Mouse (Mus musculus) heart, postnatal 0 days (tissue): Measurements from ENCODE around the gene Eln. TPM values are rescaled to one million over a fixed set of nuclear protein-coding genes. Genes with fewer than 3 reads are reported as not detected.

Experiments used
- ATAC-seq: fragments of 200-750 bp; cut with Nextera tagmentation; 2 replicates; pipeline ENCODE4 v1.8.0; 2017; ENCODE audit warnings: low read depth, moderate number of reproducible peaks, moderate library complexity; ENCODE audit not compliant: insufficient read depth
- DNase-seq: peaks from one replicate; pipeline ENCODE4 v3.0.0-alpha.2; 2016; ENCODE audit warnings: low spot score
- H3K27ac ChIP-seq: fragments of 300-500 bp; sonication (generic); 2 replicates; pipeline ENCODE4 v1.5.1; 2014; ENCODE audit warnings: low read depth, mild to moderate bottlenecking
- H3K27me3 ChIP-seq: fragments of 300-500 bp; sonication (generic); 2 replicates; pipeline ENCODE4 v1.6.1; 2014; ENCODE audit warnings: low read length, mixed read lengths; ENCODE audit not compliant: control insufficient read depth, insufficient read depth
- H3K36me3 ChIP-seq: fragments of 300-500 bp; sonication (generic); replicated peaks from 2 replicates; pipeline ENCODE4 v1.6.1; 2014; ENCODE audit warnings: low read length, mixed read lengths; ENCODE audit not compliant: control insufficient read depth, insufficient read depth
- H3K4me1 ChIP-seq: fragments of 300-500 bp; sonication (generic); 2 replicates; pipeline ENCODE4 v1.6.1; 2014; ENCODE audit warnings: antibody characterized with exemption; ENCODE audit not compliant: control insufficient read depth, insufficient read depth
- H3K4me2 ChIP-seq: fragments of 300-500 bp; sonication (generic); 2 replicates; pipeline ENCODE4 v1.6.1; 2014; ENCODE audit warnings: low read depth, mild to moderate bottlenecking, low read length, moderate library complexity
- H3K4me3 ChIP-seq: fragments of 300-500 bp; sonication (generic); 2 replicates; pipeline ENCODE4 v1.5.1; 2014; ENCODE audit warnings: low read depth, low read length
- H3K9ac ChIP-seq: fragments of 300-500 bp; sonication (generic); replicated peaks from 2 replicates; pipeline ENCODE4 v1.6.1; 2014; ENCODE audit warnings: low read depth, low read length, mixed read lengths
- H3K9me3 ChIP-seq: fragments of 300-500 bp; sonication (generic); replicated peaks from 2 replicates; pipeline ENCODE4 v1.6.1; 2016; ENCODE audit warnings: low read length; ENCODE audit not compliant: control insufficient read depth
- CTCF ChIP-seq: IDR thresholded peaks from 2 replicates; pipeline ENCODE4 v1.5.1; 2016; ENCODE audit warnings: antibody characterized with exemption, control low read depth, low read depth
- EP300 ChIP-seq: IDR thresholded peaks from 2 replicates; pipeline ENCODE4 v1.6.1; 2016; ENCODE audit warnings: antibody characterized with exemption, low read depth
- whole genome bisulfite sequencing: fragments of 180-500 bp; shearing (Covaris S2); extraction: QIAGEN DNeasy Blood & Tissue Kit; methylation state at CpG from one replicate; pipeline ENCODE4 v1.1.7; 2014; 5-methylcytosine and 5-hydroxymethylcytosine counted together
- polyA plus RNA-seq: library from polyadenylated mRNA; unstranded; fragments of >200 nt; fragmentation: Nextera tagmentation; extraction: Ambion mirVana; gene quantifications from 2 replicates; pipeline ENCODE4 v1.2.1, GENCODE M21; 2015
- total RNA-seq: library from RNA; depleted of rRNA; stranded (reverse); fragments of >200 nt; gene quantifications from 2 replicates; pipeline ENCODE4 v1.2.3, GENCODE M21; 2014; ENCODE audit warnings: low replicate concordance

The Eln gene
- total and polyA plus RNA-seq, 2 experiments from 2014 or later = 313 to 362 TPM

- DNase-seq = no peak
- TF ChIP-seq CTCF = peak; percentile 17; the same call in 1 of the 2 replicates
- no peak for TF ChIP-seq EP300
- Histone ChIP-seq H3K27me3 (no peaks in the 10 kb centered on the region), H3K4me2 (no peak overlapping the region), H3K4me3 (no peak overlapping the region), H3K9me3 (no peaks in the 10 kb centered on the region), H3K27ac (no peak overlapping the region), H3K36me3 (no peaks in the 10 kb centered on the region), H3K4me1 (peaks cover 9% of the 10 kb centered on the region), H3K9ac (no peak overlapping the region)
- ATAC-seq = no peak
These were observed 33.8 kb upstream of the Eln start for GRCm38 (mm10) chr5:134780963-134781362.

DNA sequence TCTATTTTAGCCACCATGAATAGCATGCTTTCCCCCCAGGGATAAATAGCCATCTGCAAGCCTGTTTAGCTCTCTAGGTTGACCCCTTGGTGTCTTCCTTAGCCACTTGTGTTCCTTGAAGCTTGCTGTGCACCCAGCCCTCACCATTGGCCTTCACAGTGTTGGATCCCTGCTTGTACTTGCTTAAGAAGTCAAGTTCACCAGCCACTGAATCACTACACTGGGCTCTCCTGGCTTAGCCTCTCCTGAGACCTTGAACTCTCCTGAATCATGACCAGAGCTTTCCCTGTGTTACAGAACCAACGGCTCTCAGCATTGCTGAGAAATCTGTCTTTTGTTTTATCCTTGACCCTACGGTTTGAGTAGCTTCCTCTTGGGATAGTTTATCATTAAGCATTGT lies 33.0 kb upstream of the Eln start:
- WGBS = 59% methylated on average over 2 of the region's 2 CpGs
- Histone ChIP-seq H3K9me3 (no peaks in the 10 kb centered on the region), H3K4me2 (no peak overlapping the region), H3K36me3 (no peaks in the 10 kb centered on the region), H3K27ac (no peak overlapping the region), H3K4me3 (no peak overlapping the region), H3K9ac (no peak overlapping the region), H3K4me1 (peaks cover 5% of the 10 kb centered on the region; the same call in 1 of the 2 replicates), H3K27me3 (no peaks in the 10 kb centered on the region)
- no peak for ATAC-seq
- DNase-seq = no peak
- TF ChIP-seq CTCF (no peak), EP300 (no peak)

GRCm38 (mm10) chr5:134776551-134776950 lies 29.4 kb upstream of the Eln start:
- no peak overlapping the region for H3K27ac ChIP-seq
- no peak overlapping the region for H3K4me3 ChIP-seq
- no peak for DNase-seq
- 70% methylated on average over 12 of the region's 12 CpGs for WGBS
- H3K9me3 ChIP-seq = no peaks in the 10 kb centered on the region
- peaks cover 5% of the 10 kb centered on the region; the same call in 1 of the 2 replicates for H3K4me1 ChIP-seq
- no peak overlapping the region for H3K9ac ChIP-seq
- no peaks in the 10 kb centered on the region for H3K36me3 ChIP-seq
- ATAC-seq = no peak
- H3K4me2 ChIP-seq = no peak overlapping the region
- TF ChIP-seq EP300 = no peak
- no peak for TF ChIP-seq CTCF
- H3K27me3 ChIP-seq = no peaks in the 10 kb centered on the region

DNA sequence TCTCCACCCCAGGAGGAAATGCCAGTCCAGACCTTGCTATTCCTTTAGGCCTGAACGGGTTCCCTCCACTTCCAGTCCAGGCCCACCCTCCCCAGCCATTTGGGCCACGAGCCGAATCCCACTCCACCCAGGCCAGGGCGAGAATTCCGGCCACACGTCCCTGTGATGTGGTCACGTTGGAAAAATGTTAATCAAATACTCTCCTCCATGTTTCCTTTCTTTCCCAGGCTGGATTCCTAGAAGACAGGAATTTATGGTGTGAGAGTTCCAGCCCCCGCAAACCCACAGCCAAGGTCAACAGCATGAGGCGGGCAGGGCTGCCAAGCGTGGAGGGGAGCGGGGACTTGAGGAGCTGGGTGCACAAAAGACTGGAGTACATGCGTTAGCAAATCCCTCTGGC lies 25.4 kb upstream of the Eln start:
- peak; percentile 23; the same call in 1 of the 2 replicates for TF ChIP-seq EP300
- no peak for TF ChIP-seq CTCF
- H3K27ac ChIP-seq = peak overlapping the region; percentile 51
- H3K4me2 ChIP-seq = no peak overlapping the region
- peak; percentile 75 for ATAC-seq
- no peaks in the 10 kb centered on the region for H3K36me3 ChIP-seq
- H3K9me3 ChIP-seq = no peaks in the 10 kb centered on the region
- H3K4me3 ChIP-seq = no peak overlapping the region
- no peaks in the 10 kb centered on the region for H3K4me1 ChIP-seq
- H3K27me3 ChIP-seq = no peaks in the 10 kb centered on the region
- H3K9ac ChIP-seq = no peak overlapping the region
- DNase-seq = peak; percentile 67
- 63% methylated on average over 12 of the region's 12 CpGs for WGBS

- DNase-seq (no peak), ATAC-seq (no peak)
- no peaks in the 10 kb centered on the region for H3K4me1 ChIP-seq
- H3K9ac ChIP-seq = no peak overlapping the region
- TF ChIP-seq EP300 (no peak), CTCF (no peak)
- no peak overlapping the region for H3K4me3 ChIP-seq
- H3K9me3 ChIP-seq = no peaks in the 10 kb centered on the region
- H3K4me2 ChIP-seq = no peak overlapping the region
- no peaks in the 10 kb centered on the region for H3K27me3 ChIP-seq
- no peaks in the 10 kb centered on the region for H3K36me3 ChIP-seq
- H3K27ac ChIP-seq = peak overlapping the region; percentile 51; the same call in 1 of the 2 replicates
- WGBS = 72% methylated on average over 3 of the region's 3 CpGs
These were observed 24.6 kb upstream of the Eln start for GRCm38 (mm10) chr5:134771750-134772149.

GRCm38 (mm10) chr5:134769181-134769580 lies 22.1 kb upstream of the Eln start:
- Histone ChIP-seq H3K27ac (no peak overlapping the region), H3K4me2 (no peak overlapping the region), H3K27me3 (no peaks in the 10 kb centered on the region), H3K9me3 (no peaks in the 10 kb centered on the region), H3K4me1 (no peaks in the 10 kb centered on the region), H3K4me3 (no peak overlapping the region), H3K36me3 (no peaks in the 10 kb centered on the region), H3K9ac (no peak overlapping the region)
- no peak for DNase-seq
- no peak for TF ChIP-seq EP300
- no peak for TF ChIP-seq CTCF
- WGBS = 25% methylated on average over 7 of the region's 7 CpGs
- ATAC-seq = no peak
